Mouse (Mus musculus): ENCODE results near the gene Fam162a. TPM values are rescaled to one million over a fixed set of nuclear protein-coding genes. Genes with fewer than 3 reads are reported as not detected.
"Not testable (repeated sequence)": the region's sequence is repeated elsewhere in the genome, so short reads cannot be mapped to it uniquely, and the experiment has no call there.

Gene Fam162a
- polyA plus RNA-seq (2011; ENCODE audit: insufficient read depth, insufficient read length, low replicate concordance, missing spikeins) = 30.9 and 65.6 TPM in 2 replicates

DNA sequence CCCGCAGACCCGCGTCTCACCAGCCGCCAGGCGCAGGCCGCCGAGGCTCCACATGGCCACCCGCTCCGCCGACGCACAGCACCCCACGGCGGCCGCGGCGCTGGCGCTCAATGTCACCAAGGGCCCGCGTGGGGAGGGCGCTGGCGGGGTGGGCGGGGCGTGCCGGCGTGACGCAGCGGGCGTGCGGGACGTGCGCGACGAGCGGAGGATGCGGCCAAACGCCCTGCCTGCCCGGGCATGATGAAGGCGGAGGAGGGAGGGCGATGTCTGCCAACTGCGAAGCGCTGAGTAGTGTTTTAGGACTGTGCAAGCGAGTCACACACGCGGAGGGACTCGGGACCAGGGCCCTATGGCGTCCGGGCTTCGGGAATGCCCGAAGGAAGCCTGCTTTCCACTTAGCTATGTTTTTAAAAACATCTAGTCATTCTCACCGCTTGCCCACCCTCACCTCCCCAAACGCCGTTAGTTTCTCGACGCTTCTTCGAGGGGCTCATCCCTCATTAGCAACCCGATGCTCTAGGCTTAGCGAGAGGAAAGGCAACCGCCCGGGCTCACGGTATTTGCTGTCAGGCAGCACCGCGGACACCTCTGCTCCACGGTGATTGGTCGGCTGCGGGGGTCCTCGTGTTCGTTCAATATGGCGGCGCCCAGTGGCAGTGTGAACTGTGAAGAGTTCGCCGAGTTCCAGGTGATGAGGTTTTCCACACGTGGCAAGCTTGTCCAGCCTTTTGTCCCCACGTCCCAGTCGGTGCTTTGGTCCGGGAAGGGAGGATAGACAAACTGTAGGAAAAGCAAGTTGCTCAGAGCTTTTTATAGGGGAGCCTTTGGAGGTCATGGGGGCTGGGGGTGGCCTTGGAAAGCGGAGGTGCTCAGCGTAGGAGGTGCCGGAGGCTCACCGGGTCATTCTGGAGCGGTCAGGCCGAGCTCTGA is at the start of gene Fam162a, which contains the start of gene Ccdc58:
Fam162a (minus strand) TSS at position 145 of the 930 bp plus-strand sequence.
Ccdc58 (plus strand) TSS at position 236 of the 930 bp plus-strand sequence.
- under 1% methylated on average over 81 of the region's 81 CpGs for WGBS
- no peaks in the 10 kb centered on the region; the same call in none of the 2 replicates for H3K4me1 ChIP-seq (ENCODE audit: control insufficient read depth, insufficient read depth, low read length)
- TF ChIP-seq POLR2A (IDR thresholded peaks at IDR 0.05; ENCODE audit: borderline replicate concordance, control insufficient read depth, low read depth, low read length) (peak; percentile 98), CTCF (IDR thresholded peaks at IDR 0.05; ENCODE audit: control insufficient read depth, insufficient read depth, low read length) (no peak)

DNA sequence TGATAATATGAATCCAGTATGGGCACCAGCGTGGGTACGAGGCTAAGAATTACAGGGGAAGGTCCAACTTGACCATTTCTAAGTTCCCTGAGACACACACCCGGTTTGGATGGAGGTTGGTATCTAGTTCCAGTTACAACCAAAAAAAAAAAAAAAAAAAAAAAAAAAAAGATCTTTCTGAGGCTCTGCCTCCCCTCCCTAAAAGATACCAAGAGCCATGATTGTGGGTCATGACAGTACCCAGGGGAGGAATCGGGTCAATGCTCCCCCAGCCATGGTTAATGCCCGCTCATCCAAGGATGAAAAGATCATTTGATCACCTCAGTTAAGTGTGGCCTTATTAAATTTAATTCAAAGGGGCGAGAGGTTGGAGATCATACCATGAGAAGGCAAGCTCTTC is 44.4 kb upstream of the Fam162a start:
- WGBS = 79% methylated on average over 6 of the region's 6 CpGs
- not testable (repeated sequence) for H3K4me3 ChIP-seq (replicated peaks; ENCODE audit: control insufficient read depth, low read depth, low read length); H3K27ac ChIP-seq (ENCODE audit: control insufficient read depth, insufficient read depth, low read depth, low read length, poor library complexity); H3K4me1 ChIP-seq (ENCODE audit: control insufficient read depth, insufficient read depth, low read length)

More for the DNA sequence above, at the start of gene Fam162a, which contains the start of gene Ccdc58:
- peak within 1 kb of the TSS; percentile 71 for H3K4me3 ChIP-seq (replicated peaks; ENCODE audit: control insufficient read depth, low read depth, low read length)
- H3K27ac ChIP-seq (ENCODE audit: control insufficient read depth, insufficient read depth, low read depth, low read length, poor library complexity) = peak within 1 kb of the TSS; percentile 88

DNA sequence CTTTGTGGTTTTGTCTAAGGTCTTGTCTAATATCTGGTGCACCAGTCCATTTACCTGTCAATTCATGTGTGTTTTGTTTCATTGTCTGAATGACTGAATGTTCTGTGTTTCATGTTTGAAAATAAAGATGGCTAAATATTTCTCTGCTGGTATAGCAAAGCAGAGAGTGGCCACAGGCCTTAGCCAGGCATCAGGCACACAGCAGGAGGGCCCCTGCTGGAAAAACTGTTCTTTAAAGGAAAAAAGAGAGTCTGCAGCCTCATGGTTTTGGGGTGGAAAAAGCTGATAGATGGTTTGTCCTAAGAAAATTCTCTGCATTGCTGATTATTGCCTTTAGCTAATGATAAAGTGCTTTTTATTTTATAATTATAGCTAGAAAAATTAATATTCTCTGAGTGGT is 40.1 kb upstream of the Fam162a start:
- H3K4me3 ChIP-seq (replicated peaks; ENCODE audit: control insufficient read depth, low read depth, low read length); H3K27ac ChIP-seq (ENCODE audit: control insufficient read depth, insufficient read depth, low read depth, low read length, poor library complexity); H3K4me1 ChIP-seq (ENCODE audit: control insufficient read depth, insufficient read depth, low read length): not testable (repeated sequence)

DNA sequence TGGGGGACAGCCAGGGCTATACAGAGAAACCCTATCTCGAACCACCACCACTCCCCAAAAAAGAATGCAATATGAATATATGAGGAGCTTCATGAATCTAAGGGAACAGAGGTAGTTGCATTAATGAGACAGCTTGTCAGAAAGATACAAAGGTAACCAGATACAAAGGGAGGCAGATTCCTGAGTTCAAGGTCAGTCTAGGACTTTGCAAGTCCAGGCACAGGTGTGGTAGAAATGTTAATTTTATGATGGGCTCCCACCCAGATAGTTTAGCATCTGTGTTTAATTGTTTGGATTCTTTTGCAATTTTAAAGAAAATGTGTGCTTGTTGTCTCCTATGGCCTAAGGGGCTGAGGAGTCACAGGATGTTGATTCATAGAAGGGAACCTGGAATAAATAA is 30.8 kb upstream of the Fam162a start:
- no peak for TF ChIP-seq CTCF (IDR thresholded peaks at IDR 0.05; ENCODE audit: control insufficient read depth, insufficient read depth, low read length)
- TF ChIP-seq POLR2A (IDR thresholded peaks at IDR 0.05; ENCODE audit: borderline replicate concordance, control insufficient read depth, low read depth, low read length) = no peak
- no peak overlapping the region for H3K27ac ChIP-seq (ENCODE audit: control insufficient read depth, insufficient read depth, low read depth, low read length, poor library complexity)
- WGBS = 69% methylated on average over 1 of the region's 1 CpGs

DNA sequence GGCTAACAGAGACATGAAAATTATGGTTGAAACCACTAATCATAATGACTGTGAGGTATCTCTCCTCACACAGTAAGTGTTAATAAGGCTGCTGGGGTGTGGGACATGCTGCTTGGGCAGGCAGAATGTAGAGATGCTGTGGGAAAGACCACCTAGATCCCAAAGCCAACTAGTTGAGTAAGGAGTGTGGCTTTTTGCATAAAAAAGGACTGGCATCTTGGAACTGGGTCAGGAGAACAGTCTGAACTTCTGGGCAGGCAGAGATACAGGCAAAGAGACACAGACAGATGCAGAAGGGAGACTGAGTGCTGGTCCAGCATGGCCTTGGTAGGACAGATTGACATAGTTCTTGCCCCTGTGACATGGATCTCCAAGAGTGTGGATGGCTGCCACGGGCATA is 30.1 kb upstream of the Fam162a start:
- no peaks in the 10 kb centered on the region for H3K4me1 ChIP-seq (ENCODE audit: control insufficient read depth, insufficient read depth, low read length)
- TF ChIP-seq CTCF (IDR thresholded peaks at IDR 0.05; ENCODE audit: control insufficient read depth, insufficient read depth, low read length) (no peak), POLR2A (IDR thresholded peaks at IDR 0.05; ENCODE audit: borderline replicate concordance, control insufficient read depth, low read depth, low read length) (no peak)
- WGBS = 74% methylated on average over 1 of the region's 1 CpGs
- H3K4me3 ChIP-seq (replicated peaks; ENCODE audit: control insufficient read depth, low read depth, low read length) = no peak overlapping the region
- no peak overlapping the region for H3K27ac ChIP-seq (ENCODE audit: control insufficient read depth, insufficient read depth, low read depth, low read length, poor library complexity)

More for the DNA sequence above, 30.8 kb upstream of the Fam162a start:
- no peaks in the 10 kb centered on the region for H3K4me1 ChIP-seq (ENCODE audit: control insufficient read depth, insufficient read depth, low read length)
- no peak overlapping the region for H3K4me3 ChIP-seq (replicated peaks; ENCODE audit: control insufficient read depth, low read depth, low read length)

GRCm38 (mm10) chr16:36097813-36098499 is 26.6 kb upstream of the Fam162a start:
- not testable (repeated sequence) for H3K4me3 ChIP-seq (replicated peaks; ENCODE audit: control insufficient read depth, low read depth, low read length); H3K4me1 ChIP-seq (ENCODE audit: control insufficient read depth, insufficient read depth, low read length); H3K27ac ChIP-seq (ENCODE audit: control insufficient read depth, insufficient read depth, low read depth, low read length, poor library complexity)
- WGBS = 83% methylated on average over 12 of the region's 12 CpGs

- no peaks in the 10 kb centered on the region for H3K4me1 ChIP-seq (ENCODE audit: control insufficient read depth, insufficient read depth, low read length)
- H3K27ac ChIP-seq (ENCODE audit: control insufficient read depth, insufficient read depth, low read depth, low read length, poor library complexity) = no peak overlapping the region
- H3K4me3 ChIP-seq (replicated peaks; ENCODE audit: control insufficient read depth, low read depth, low read length) = no peak overlapping the region
- no peak for TF ChIP-seq CTCF (IDR thresholded peaks at IDR 0.05; ENCODE audit: control insufficient read depth, insufficient read depth, low read length)
- no peak for TF ChIP-seq POLR2A (IDR thresholded peaks at IDR 0.05; ENCODE audit: borderline replicate concordance, control insufficient read depth, low read depth, low read length)
- WGBS = 75% methylated on average over 3 of the region's 3 CpGs
These were observed 22.7 kb upstream of the Fam162a start for GRCm38 (mm10) chr16:36094079-36094478.

DNA sequence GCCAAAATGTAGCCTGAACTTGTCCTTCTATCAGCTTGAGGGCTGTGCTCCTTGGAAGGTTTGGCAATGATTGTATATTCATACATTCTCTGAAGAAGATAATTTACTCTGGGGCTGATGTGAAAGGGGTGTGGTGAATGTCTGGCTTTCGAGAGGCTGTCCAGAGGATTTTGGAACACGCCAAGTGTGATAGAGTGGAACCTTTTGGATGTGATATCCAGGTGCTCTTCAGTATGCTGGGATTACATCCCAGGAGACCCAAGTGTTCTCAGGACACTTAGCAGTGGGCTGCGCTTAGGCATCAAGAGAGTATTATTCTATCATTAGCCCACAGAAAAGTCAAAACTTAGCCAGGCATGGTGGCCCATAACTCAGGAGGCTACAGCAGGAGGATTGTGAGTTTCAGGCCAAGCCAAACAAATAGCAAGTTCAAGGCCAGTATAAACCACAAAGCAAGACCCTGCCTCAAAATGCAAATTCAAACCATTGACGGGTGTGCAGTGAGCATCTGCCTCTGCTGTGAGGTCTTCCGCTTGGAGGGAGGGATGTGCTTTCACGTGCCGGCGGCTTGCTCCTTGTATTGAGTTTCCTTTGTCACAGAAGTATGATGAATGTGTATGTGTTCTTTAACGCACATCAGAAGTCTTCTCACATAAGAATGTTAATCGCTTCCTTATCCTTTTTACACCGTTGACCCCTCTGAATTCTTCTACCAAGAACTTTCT is 19.6 kb upstream of the Fam162a start:
- H3K4me1 ChIP-seq (ENCODE audit: control insufficient read depth, insufficient read depth, low read length) = no peaks in the 10 kb centered on the region
- no peak overlapping the region for H3K4me3 ChIP-seq (replicated peaks; ENCODE audit: control insufficient read depth, low read depth, low read length)
- TF ChIP-seq CTCF (IDR thresholded peaks at IDR 0.05; ENCODE audit: control insufficient read depth, insufficient read depth, low read length) (no peak), POLR2A (IDR thresholded peaks at IDR 0.05; ENCODE audit: borderline replicate concordance, control insufficient read depth, low read depth, low read length) (no peak)
- WGBS = 91% methylated on average over 11 of the region's 11 CpGs
- no peak overlapping the region for H3K27ac ChIP-seq (ENCODE audit: control insufficient read depth, insufficient read depth, low read depth, low read length, poor library complexity)

Data from bone marrow, adult 2 months (tissue).